Mouse (Mus musculus): ENCODE data around the gene Rnf11. TPM values are rescaled to one million over a fixed set of nuclear protein-coding genes. Genes with fewer than 3 reads are reported as not detected.

The Rnf11 gene
- total and polyA plus RNA-seq, 3 experiments = 11.9 to 30.9 (median 13.7) TPM

GRCm38 (mm10) chr4:109412233-109412632 is 72.3 kb downstream of the Rnf11 start:
- H3K79me2 ChIP-seq (replicated peaks; ENCODE audit: control insufficient read depth, extremely low read depth, insufficient read depth, poor library complexity, severe bottlenecking) = no peaks in the 10 kb centered on the region
- no peak overlapping the region for H3K4me3 ChIP-seq (replicated peaks in 1 of 3; ENCODE audit: low read depth in 2 of 3, low read length in 2 of 3, poor library complexity in 1 of 3)
- H3K27ac ChIP-seq (ENCODE audit: insufficient read depth, low read depth) = no peak overlapping the region
- H3K36me3 ChIP-seq (replicated peaks in 1 of 2; ENCODE audit: control insufficient read depth in 1 of 2, insufficient read depth in 1 of 2, low read length in 1 of 2) = no peaks in the 10 kb centered on the region
- no peak for DNase-seq (ENCODE audit: extremely low read depth)
- no peak overlapping the region for H3K4me2 ChIP-seq (ENCODE audit: insufficient read depth, low read depth, poor library complexity, severe bottlenecking)
- no peak overlapping the region for H3K9ac ChIP-seq (ENCODE audit: insufficient read depth, low read depth)
- in situ Hi-C loops (cut with MboI; ENCODE audit: low pct_ligation_motif_present, low pct_unique_long_range_greater_than_20kb, low sequenced_read_pairs) (no loop called here), dilution Hi-C loops (cut with MboI; ENCODE audit: extremely low pct_ligation_motif_present, extremely low pct_unique_long_range_greater_than_20kb, low sequenced_read_pairs) (no loop called here)
- no peak for TF ChIP-seq SIN3A (IDR thresholded peaks at IDR 0.05; ENCODE audit: low read length)
- no peak for TF ChIP-seq CHD1 (IDR thresholded peaks at IDR 0.05; ENCODE audit: low read depth, low read length)
- TF ChIP-seq ELF1 (IDR thresholded peaks at IDR 0.05; ENCODE audit: low read depth, low read length) = no peak
- no peak for TF ChIP-seq ZNF384 (IDR thresholded peaks at IDR 0.05; ENCODE audit: low read depth, low read length)
- no peak for TF ChIP-seq E2F4 (IDR thresholded peaks at IDR 0.05; ENCODE audit: insufficient replicate concordance, low read depth, low read length)
- no peak for TF ChIP-seq MAFK (IDR thresholded peaks at IDR 0.05; ENCODE audit: insufficient replicate concordance, low read length)
- TF ChIP-seq NRF1 (IDR thresholded peaks at IDR 0.05; ENCODE audit: low read depth, low read length) = no peak
- TF ChIP-seq POLR2AphosphoS2 (IDR thresholded peaks at IDR 0.05; ENCODE audit: low read depth, low read length) = no peak
- TF ChIP-seq PAX5 (IDR thresholded peaks at IDR 0.05; ENCODE audit: low read length) = no peak
- no peak for TF ChIP-seq USF2 (conservative IDR thresholded peaks at IDR 0.05; ENCODE audit: low read depth, low read length)
- no peaks in the 10 kb centered on the region for H3K9me3 ChIP-seq (replicated peaks; ENCODE audit: low read length)
- no peaks in the 10 kb centered on the region for H3K27me3 ChIP-seq (replicated peaks)
- H3K4me1 ChIP-seq (ENCODE audit: control insufficient read depth in 1 of 2, insufficient read depth in 2 of 2) = peaks cover 5 to 40% of the 10 kb centered on the region in 2 experiments

- no peak overlapping the region for H3K4me2 ChIP-seq (ENCODE audit: insufficient read depth, low read depth, poor library complexity, severe bottlenecking)
- H3K4me3 ChIP-seq (replicated peaks in 1 of 3; ENCODE audit: low read depth in 2 of 3, low read length in 2 of 3, poor library complexity in 1 of 3) = no peak overlapping the region
Observed at GRCm38 (mm10) chr4:109411377-109411967, 73.1 kb downstream of the Rnf11 start.

More at GRCm38 (mm10) chr4:109411377-109411967, 73.1 kb downstream of the Rnf11 start:
- Histone ChIP-seq H3K79me2 (replicated peaks; ENCODE audit: control insufficient read depth, extremely low read depth, insufficient read depth, poor library complexity, severe bottlenecking) (no peaks in the 10 kb centered on the region), H3K4me1 (ENCODE audit: control insufficient read depth in 1 of 2, insufficient read depth in 2 of 2) (peaks cover 5 to 42% of the 10 kb centered on the region in 2 experiments), H3K36me3 (replicated peaks in 1 of 2; ENCODE audit: control insufficient read depth in 1 of 2, insufficient read depth in 1 of 2, low read length in 1 of 2) (no peaks in the 10 kb centered on the region), H3K9me3 (replicated peaks; ENCODE audit: low read length) (peaks cover 2% of the 10 kb centered on the region), H3K9ac (ENCODE audit: insufficient read depth, low read depth) (no peak overlapping the region), H3K27ac (ENCODE audit: insufficient read depth, low read depth) (no peak overlapping the region), H3K27me3 (replicated peaks) (no peaks in the 10 kb centered on the region)
- TF ChIP-seq ETS1 (conservative IDR thresholded peaks at IDR 0.05; ENCODE audit: low read depth, low read length) (no peak), ZNF384 (IDR thresholded peaks at IDR 0.05; ENCODE audit: low read depth, low read length) (no peak), MAX (IDR thresholded peaks at IDR 0.05; ENCODE audit: low read length) (no peak), RAD21 (IDR thresholded peaks at IDR 0.05; ENCODE audit: low read depth, low read length) (no peak), HCFC1 (IDR thresholded peaks at IDR 0.05; ENCODE audit: low read depth, low read length) (no peak), JUN (IDR thresholded peaks at IDR 0.05; ENCODE audit: insufficient read depth, low read depth, low read length) (no peak), ZMIZ1 (IDR thresholded peaks at IDR 0.05; ENCODE audit: low read depth, low read length) (no peak), POLR2A (IDR thresholded peaks at IDR 0.05; ENCODE audit: low read depth, low read length) (no peak), PAX5 (IDR thresholded peaks at IDR 0.05; ENCODE audit: low read length) (no peak), MYC (IDR thresholded peaks at IDR 0.05; ENCODE audit: low read depth, low read length) (no peak), USF2 (conservative IDR thresholded peaks at IDR 0.05; ENCODE audit: low read depth, low read length) (no peak), USF1 (IDR thresholded peaks at IDR 0.05; ENCODE audit: low read depth, low read length) (no peak), EP300 (IDR thresholded peaks at IDR 0.05; ENCODE audit: low read length) (no peak), CTCF (conservative IDR thresholded peaks at IDR 0.05 in 1 of 2, IDR thresholded peaks at IDR 0.05 in 1 of 2; ENCODE audit: low read depth in 2 of 2, low read length in 2 of 2) (no peak), SIN3A (IDR thresholded peaks at IDR 0.05; ENCODE audit: low read length) (no peak), IRF4 (IDR thresholded peaks at IDR 0.05; ENCODE audit: low read depth, low read length) (no peak), JUND (conservative IDR thresholded peaks at IDR 0.05; ENCODE audit: low read depth, low read length) (no peak)
- no peak for DNase-seq (ENCODE audit: extremely low read depth)
- in situ Hi-C loops (cut with MboI; ENCODE audit: low pct_ligation_motif_present, low pct_unique_long_range_greater_than_20kb, low sequenced_read_pairs) = no loop called here
- dilution Hi-C loops (cut with MboI; ENCODE audit: extremely low pct_ligation_motif_present, extremely low pct_unique_long_range_greater_than_20kb, low sequenced_read_pairs) = no loop called here

Data from CH12.LX (cell line).